Mouse (Mus musculus) limb, embryonic 14.5 days (tissue): ENCODE measurements around the gene Gm49486. TPM values are rescaled to one million over a fixed set of nuclear protein-coding genes. Genes with fewer than 3 reads are reported as not detected.
A peak's percentile ranks its signal among the peaks of the same experiment; 100 is the strongest.

Experiments
- ATAC-seq: fragments of 200-750 bp; cut with Nextera tagmentation; 2 replicates; pipeline ENCODE4 v1.8.0; 2017; ENCODE audit warnings: low read depth, moderate number of reproducible peaks, moderate TSS enrichment; ENCODE audit not compliant: low FRiP score
- DNase-seq: peaks from one replicate; pipeline ENCODE4 v3.0.0-alpha.2; 2015; ENCODE audit warnings: low spot score
- H3K27ac ChIP-seq: fragments of 300-500 bp; sonication (generic); replicated peaks from 2 replicates; pipeline ENCODE4 v1.5.1; 2014; ENCODE audit warnings: low read depth, mild to moderate bottlenecking, low read length, moderate library complexity, mixed read lengths
- H3K27me3 ChIP-seq: fragments of 300-500 bp; sonication (generic); 2 replicates; pipeline ENCODE4 v1.6.1; 2014; ENCODE audit warnings: low read length, mixed read lengths; ENCODE audit not compliant: control insufficient read depth, insufficient read depth
- H3K36me3 ChIP-seq: fragments of 300-500 bp; sonication (generic); 2 replicates; pipeline ENCODE4 v1.6.1; 2014; ENCODE audit warnings: mild to moderate bottlenecking, low read length, moderate library complexity, mixed read lengths; ENCODE audit not compliant: control insufficient read depth, insufficient read depth
- H3K4me1 ChIP-seq: fragments of 300-500 bp; sonication (generic); 2 replicates; pipeline ENCODE4 v1.6.1; 2014; ENCODE audit warnings: antibody characterized with exemption, low read length, mixed read lengths; ENCODE audit not compliant: control insufficient read depth, insufficient read depth
- H3K4me2 ChIP-seq: fragments of 300-500 bp; sonication (generic); replicated peaks from 2 replicates; pipeline ENCODE4 v1.6.1; 2014; ENCODE audit warnings: low read depth, mild to moderate bottlenecking, low read length, moderate library complexity; ENCODE audit not compliant: severe bottlenecking
- H3K4me3 ChIP-seq: fragments of 300-500 bp; sonication (generic); replicated peaks from 2 replicates; pipeline ENCODE4 v1.5.1; 2014; ENCODE audit warnings: low read length
- H3K9ac ChIP-seq: fragments of 300-500 bp; sonication (generic); 2 replicates; pipeline ENCODE4 v1.6.1; 2014; ENCODE audit warnings: mild to moderate bottlenecking, low read depth, low read length, moderate library complexity; ENCODE audit not compliant: severe bottlenecking
- H3K9me3 ChIP-seq: fragments of 300-500 bp; sonication (generic); 2 replicates; pipeline ENCODE4 v1.6.1; 2016; ENCODE audit warnings: low read length; ENCODE audit not compliant: control insufficient read depth
- POLR2A ChIP-seq: fragments of 200-500 bp; IDR thresholded peaks from 2 replicates; pipeline ENCODE4 v1.8.0; 2012; ENCODE audit warnings: inconsistent platforms, mild to moderate bottlenecking, moderate library complexity, borderline replicate concordance; ENCODE audit not compliant: insufficient read depth, insufficient read length; ENCODE audit errors: extremely low read depth
- WGBS: fragments of 180-500 bp; shearing (Covaris S2); extraction: QIAGEN DNeasy Blood & Tissue Kit; methylation state at CpG from one replicate; pipeline ENCODE4 v1.1.7; 2014; 5-methylcytosine and 5-hydroxymethylcytosine counted together
- polyA plus RNA-seq, 2 experiments: library from polyadenylated mRNA; depleted of rRNA in 1 of 2; stranded (reverse) in 1 of 2; unstranded in 1 of 2; fragments of >200 nt; fragmentation: Nextera tagmentation in 1 of 2; extraction: Ambion mirVana in 1 of 2; gene quantifications; 2 replicates each; pipeline versions ENCODE4 v1.2.1 to v1.2.3; 2012 to 2014

The Gm49486 gene
- polyA plus RNA-seq, 2 experiments = 0.89 to 2.6 TPM

DNA sequence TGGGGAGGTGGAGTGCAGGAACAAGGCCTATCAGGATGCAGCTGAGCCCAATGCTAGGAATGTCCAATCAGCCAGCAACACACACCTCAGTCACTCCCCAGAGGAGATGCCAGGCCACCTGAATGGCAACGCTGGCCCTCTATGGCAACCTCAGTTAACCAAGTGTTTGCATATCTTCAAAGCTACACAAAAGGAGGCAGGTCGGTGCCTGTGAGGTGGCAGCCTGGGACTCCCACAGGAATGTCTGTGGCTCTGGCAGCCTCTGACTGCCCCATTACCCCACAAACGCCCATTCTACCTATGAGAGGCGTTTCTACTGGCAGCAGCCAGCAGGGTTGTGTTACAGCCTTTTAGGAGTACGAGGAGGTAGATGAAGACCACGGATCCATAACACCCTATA, 69.4 kb downstream of the Gm49486 start:
- no peaks in the 10 kb centered on the region for H3K27me3 ChIP-seq
- TF ChIP-seq POLR2A = no peak
- ATAC-seq (no peak), DNase-seq (no peak)
- 82% methylated on average over 6 of the region's 6 CpGs for WGBS
- H3K4me2 ChIP-seq = no peak overlapping the region
- H3K4me1 ChIP-seq = no peaks in the 10 kb centered on the region
- no peaks in the 10 kb centered on the region for H3K9me3 ChIP-seq
- no peak overlapping the region for H3K4me3 ChIP-seq
- no peak overlapping the region for H3K27ac ChIP-seq
- H3K9ac ChIP-seq = no peak overlapping the region
- 0 out of 2 replicates have a peak, but pooled peaks cover 5% of the 10 kb centered on the region for H3K36me3 ChIP-seq

DNA sequence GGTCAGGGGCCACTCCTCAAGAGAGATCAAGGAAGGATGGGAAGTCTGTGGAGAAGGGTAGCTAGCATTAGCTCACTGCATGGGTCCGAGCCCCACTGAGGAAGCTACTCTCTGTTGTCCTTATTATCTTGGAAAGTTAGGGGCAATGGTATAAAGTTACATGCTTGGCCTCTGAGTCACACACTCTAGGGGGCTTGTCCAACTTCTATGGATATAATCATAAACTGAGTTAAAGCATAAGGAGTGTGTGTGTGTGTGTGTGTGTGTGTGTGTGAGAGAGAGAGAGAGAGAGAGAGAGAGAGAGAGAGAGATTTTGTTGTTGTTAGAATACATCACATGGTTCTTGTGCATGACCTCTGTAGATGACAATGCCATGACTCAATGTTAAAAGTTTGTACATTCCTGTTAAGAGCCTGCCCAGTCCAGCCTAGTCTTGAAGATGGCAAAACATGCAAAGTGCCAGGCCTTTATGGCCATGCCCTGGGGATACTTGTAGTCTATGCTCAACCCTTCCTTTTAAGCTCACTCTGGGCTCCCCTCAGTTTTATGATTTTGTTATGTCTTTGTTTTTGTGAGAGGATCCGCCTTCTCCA, 70.5 kb downstream of the Gm49486 start:
- H3K9me3 ChIP-seq = no peaks in the 10 kb centered on the region
- ATAC-seq = no peak
- H3K36me3 ChIP-seq = 0 out of 2 replicates have a peak, but pooled peaks cover 5% of the 10 kb centered on the region
- no peak overlapping the region for H3K27ac ChIP-seq
- H3K27me3 ChIP-seq = no peaks in the 10 kb centered on the region
- DNase-seq = no peak
- no peak for TF ChIP-seq POLR2A
- H3K4me3 ChIP-seq = no peak overlapping the region
- no peaks in the 10 kb centered on the region for H3K4me1 ChIP-seq
- H3K4me2 ChIP-seq = no peak overlapping the region
- WGBS = 74% methylated on average over 2 of the region's 2 CpGs
- H3K9ac ChIP-seq = no peak overlapping the region

DNA sequence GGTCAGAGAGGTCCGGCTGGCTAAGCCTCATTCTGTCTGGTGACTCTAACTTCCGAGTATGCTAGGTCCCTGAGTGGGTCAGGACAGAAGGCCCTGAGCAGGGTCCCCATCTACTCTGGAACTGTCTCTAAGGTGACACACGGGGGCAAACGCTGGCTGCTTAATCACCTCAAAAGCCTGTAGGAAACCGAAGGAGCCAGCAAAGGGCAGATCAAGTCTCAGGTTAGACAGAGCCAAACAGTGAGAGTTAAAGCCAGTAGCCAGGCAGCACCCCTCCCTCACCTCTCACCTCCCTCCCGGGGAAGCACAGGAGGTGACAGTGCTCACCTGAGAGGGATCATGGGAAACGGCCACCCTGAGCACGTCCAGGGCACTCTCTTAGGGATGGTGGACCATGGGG, 74.5 kb downstream of the Gm49486 start:
- no peaks in the 10 kb centered on the region for H3K27me3 ChIP-seq
- no peak for TF ChIP-seq POLR2A
- H3K9ac ChIP-seq = no peak overlapping the region
- H3K4me3 ChIP-seq = no peak overlapping the region
- H3K27ac ChIP-seq = no peak overlapping the region
- H3K9me3 ChIP-seq = no peaks in the 10 kb centered on the region
- no peak for DNase-seq
- H3K36me3 ChIP-seq = peaks cover 9% of the 10 kb centered on the region; the same call in 1 of the 2 replicates
- ATAC-seq = no peak
- 84% methylated on average over 8 of the region's 8 CpGs for WGBS
- no peaks in the 10 kb centered on the region for H3K4me1 ChIP-seq
- no peak overlapping the region for H3K4me2 ChIP-seq

DNA sequence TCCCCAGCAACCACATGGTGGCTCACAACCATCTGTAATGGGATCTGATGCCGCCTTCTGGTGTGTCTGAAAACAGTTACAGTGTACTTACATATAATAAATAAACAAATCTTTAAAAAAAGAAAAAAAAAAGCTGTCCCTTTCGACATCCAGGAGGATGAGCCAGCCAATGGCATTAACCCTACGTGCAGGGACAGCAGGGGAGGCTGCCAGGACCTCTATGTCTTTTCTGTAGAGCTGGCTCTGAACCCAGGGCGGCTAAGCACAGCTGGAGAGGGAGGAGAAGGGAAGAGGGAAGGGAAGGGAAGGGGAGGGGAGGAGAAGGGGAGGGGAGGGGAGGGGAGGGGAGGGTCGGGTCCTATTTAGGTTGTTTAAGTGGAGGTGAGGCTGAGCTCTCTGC, 75.6 kb downstream of the Gm49486 start:
- Histone ChIP-seq H3K9ac (no peak overlapping the region), H3K9me3 (no peaks in the 10 kb centered on the region), H3K4me1 (no peaks in the 10 kb centered on the region), H3K4me2 (no peak overlapping the region), H3K27me3 (no peaks in the 10 kb centered on the region), H3K27ac (no peak overlapping the region), H3K36me3 (peaks cover 9% of the 10 kb centered on the region; the same call in 1 of the 2 replicates), H3K4me3 (no peak overlapping the region)
- 62% methylated on average over 4 of the region's 5 CpGs for WGBS
- DNase-seq (no peak), ATAC-seq (no peak)
- TF ChIP-seq POLR2A = no peak

DNA sequence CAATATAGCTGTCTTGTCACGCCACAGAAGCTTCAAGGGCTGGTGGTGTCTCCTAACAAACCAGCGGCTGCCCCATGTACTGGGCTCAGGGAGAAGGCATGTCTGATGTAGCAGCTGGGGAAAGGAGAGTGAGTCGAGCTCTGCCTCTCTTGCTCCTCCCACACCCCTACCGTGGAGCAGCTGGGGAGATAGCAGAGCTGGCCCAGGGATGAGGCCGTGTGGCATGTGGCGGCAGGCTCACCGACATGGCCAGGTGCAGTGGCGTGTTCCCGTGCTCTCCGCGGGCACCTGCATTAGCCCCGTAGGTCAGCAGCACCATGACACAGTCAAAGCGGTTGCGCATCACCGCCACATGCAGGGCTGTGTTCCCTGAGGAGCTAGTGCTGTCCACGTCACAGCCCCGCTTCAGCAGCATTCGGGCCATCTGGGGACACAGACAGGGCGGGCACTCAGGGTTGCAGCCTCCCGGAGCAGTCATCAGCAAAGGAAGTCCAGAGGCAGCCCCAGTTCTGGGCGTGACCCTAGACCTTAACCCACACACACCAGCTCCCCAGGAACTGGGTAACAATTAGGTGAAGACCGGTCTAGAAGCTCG, 76.9 kb downstream of the Gm49486 start:
- 69% methylated on average over 21 of the region's 23 CpGs for WGBS
- Histone ChIP-seq H3K4me3 (no peak overlapping the region), H3K36me3 (peaks cover 9% of the 10 kb centered on the region; the same call in 1 of the 2 replicates), H3K4me1 (no peaks in the 10 kb centered on the region), H3K27me3 (no peaks in the 10 kb centered on the region), H3K9ac (no peak overlapping the region), H3K4me2 (no peak overlapping the region), H3K27ac (no peak overlapping the region), H3K9me3 (no peaks in the 10 kb centered on the region)
- ATAC-seq = peak; percentile 47; the same call in 1 of the 2 replicates
- no peak for TF ChIP-seq POLR2A
- DNase-seq = no peak

Other genes starting within 250 kb of the Gm49486 start
- gene H1f0, start 200.9 kb upstream of the Gm49486 start, polyA plus RNA-seq (2012; rRNA removed) = 390 and 433 TPM in 2 replicates
- 250 and 278 TPM in 2 replicates for gene H1f0, start 200.9 kb upstream of the Gm49486 start, polyA plus RNA-seq (2014; fragmentation: Nextera tagmentation; extraction: Ambion mirVana)
- 0.39 and 0.49 TPM in 2 replicates for gene Galr3, start 187.5 kb upstream of the Gm49486 start, polyA plus RNA-seq (2012; rRNA removed)
- gene Galr3, start 187.5 kb upstream of the Gm49486 start, polyA plus RNA-seq (2014; fragmentation: Nextera tagmentation; extraction: Ambion mirVana) = not detected in 2 replicates
- gene Ankrd54, start 166.5 kb upstream of the Gm49486 start, polyA plus RNA-seq (2012; rRNA removed) = 58.3 and 72.3 TPM in 2 replicates
- gene Ankrd54, start 166.5 kb upstream of the Gm49486 start, polyA plus RNA-seq (2014; fragmentation: Nextera tagmentation; extraction: Ambion mirVana) = 44.4 and 54.3 TPM in 2 replicates
- gene Eif3l, start 154.2 kb upstream of the Gm49486 start, polyA plus RNA-seq (2012; rRNA removed) = 198 and 206 TPM in 2 replicates
- 214 and 219 TPM in 2 replicates for gene Eif3l, start 154.2 kb upstream of the Gm49486 start, polyA plus RNA-seq (2014; fragmentation: Nextera tagmentation; extraction: Ambion mirVana)
- gene Micall1, start 120.5 kb upstream of the Gm49486 start, polyA plus RNA-seq (2012; rRNA removed) = 31.0 and 35.4 TPM in 2 replicates
- 12.8 and 14.8 TPM in 2 replicates for gene Micall1, start 120.5 kb upstream of the Gm49486 start, polyA plus RNA-seq (2014; fragmentation: Nextera tagmentation; extraction: Ambion mirVana)
- gene Polr2f, start 88.4 kb upstream of the Gm49486 start, polyA plus RNA-seq (2012; rRNA removed) = 116 and 192 TPM in 2 replicates
- 326 and 334 TPM in 2 replicates for gene Polr2f, start 88.4 kb upstream of the Gm49486 start, polyA plus RNA-seq (2014; fragmentation: Nextera tagmentation; extraction: Ambion mirVana)
- 3.8 and 4.7 TPM in 2 replicates for gene 1700088E04Rik, start 88.1 kb upstream of the Gm49486 start, polyA plus RNA-seq (2012; rRNA removed)
- 6.1 and 7.1 TPM in 2 replicates for gene 1700088E04Rik, start 88.1 kb upstream of the Gm49486 start, polyA plus RNA-seq (2014; fragmentation: Nextera tagmentation; extraction: Ambion mirVana)
- gene Sox10, start 64.2 kb upstream of the Gm49486 start, polyA plus RNA-seq (2012; rRNA removed) = 20.3 and 26.9 TPM in 2 replicates
- 7.8 and 9.0 TPM in 2 replicates for gene Sox10, start 64.2 kb upstream of the Gm49486 start, polyA plus RNA-seq (2014; fragmentation: Nextera tagmentation; extraction: Ambion mirVana)
- gene Pick1, start 218 bp upstream of the Gm49486 start, polyA plus RNA-seq (2012; rRNA removed) = 82.4 and 82.6 TPM in 2 replicates
- gene Pick1, start 218 bp upstream of the Gm49486 start, polyA plus RNA-seq (2014; fragmentation: Nextera tagmentation; extraction: Ambion mirVana) = 23.3 and 25.7 TPM in 2 replicates
- 0.16 and 0.35 TPM in 2 replicates for gene Slc16a8, start 25.4 kb downstream of the Gm49486 start, polyA plus RNA-seq (2012; rRNA removed)
- 0.51 and 0.66 TPM in 2 replicates for gene Slc16a8, start 25.4 kb downstream of the Gm49486 start, polyA plus RNA-seq (2014; fragmentation: Nextera tagmentation; extraction: Ambion mirVana)
- 11.7 TPM in 2 replicates for gene Baiap2l2, start 56.1 kb downstream of the Gm49486 start, polyA plus RNA-seq (2012; rRNA removed)
- gene Baiap2l2, start 56.1 kb downstream of the Gm49486 start, polyA plus RNA-seq (2014; fragmentation: Nextera tagmentation; extraction: Ambion mirVana) = 8.5 and 10.9 TPM in 2 replicates
- 21.8 and 27.2 TPM in 2 replicates for gene Pla2g6, start 99.0 kb downstream of the Gm49486 start, polyA plus RNA-seq (2012; rRNA removed)
- gene Pla2g6, start 99.0 kb downstream of the Gm49486 start, polyA plus RNA-seq (2014; fragmentation: Nextera tagmentation; extraction: Ambion mirVana) = 12.7 and 14.7 TPM in 2 replicates
- 5.0 and 5.5 TPM in 2 replicates for gene Maff, start 117.2 kb downstream of the Gm49486 start, polyA plus RNA-seq (2012; rRNA removed)
- gene Maff, start 117.2 kb downstream of the Gm49486 start, polyA plus RNA-seq (2014; fragmentation: Nextera tagmentation; extraction: Ambion mirVana) = 3.0 and 3.6 TPM in 2 replicates
- gene Tmem184b, start 174.2 kb downstream of the Gm49486 start, polyA plus RNA-seq (2012; rRNA removed) = 121 and 163 TPM in 2 replicates
- gene Tmem184b, start 174.2 kb downstream of the Gm49486 start, polyA plus RNA-seq (2014; fragmentation: Nextera tagmentation; extraction: Ambion mirVana) = 67.9 and 76.8 TPM in 2 replicates
- gene Csnk1e, start 226.2 kb downstream of the Gm49486 start, polyA plus RNA-seq (2012; rRNA removed) = 184 and 214 TPM in 2 replicates
- 83.8 and 98.0 TPM in 2 replicates for gene Csnk1e, start 226.2 kb downstream of the Gm49486 start, polyA plus RNA-seq (2014; fragmentation: Nextera tagmentation; extraction: Ambion mirVana)